Mouse (Mus musculus): Measurements from ENCODE around the gene Usp30.
A peak's percentile ranks its signal among the peaks of the same experiment; 100 is the strongest.

Gene Usp30

DNA sequence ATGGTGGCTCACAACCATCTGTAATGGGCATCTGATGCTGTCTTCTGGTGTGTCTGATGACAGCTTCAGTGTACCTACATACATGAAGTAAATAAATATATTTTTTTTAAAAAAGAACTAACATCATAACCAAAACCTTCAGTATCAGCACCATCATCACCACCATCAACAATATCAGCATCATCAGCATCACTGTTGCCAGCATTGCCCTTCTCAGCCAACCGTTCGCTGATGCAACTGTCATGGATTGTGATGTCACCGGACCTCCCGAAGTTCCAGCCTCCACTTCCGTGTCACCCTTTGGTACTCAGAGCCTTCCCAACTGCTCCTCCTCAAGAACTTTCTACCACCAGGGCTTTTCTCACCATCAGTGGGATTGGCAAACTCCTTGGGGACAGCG lies at the start of gene Usp30:
Gene Usp30 (plus strand): TSS at position 301 of the 400 bp plus-strand sequence.
- DNase-seq = no peak

DNA sequence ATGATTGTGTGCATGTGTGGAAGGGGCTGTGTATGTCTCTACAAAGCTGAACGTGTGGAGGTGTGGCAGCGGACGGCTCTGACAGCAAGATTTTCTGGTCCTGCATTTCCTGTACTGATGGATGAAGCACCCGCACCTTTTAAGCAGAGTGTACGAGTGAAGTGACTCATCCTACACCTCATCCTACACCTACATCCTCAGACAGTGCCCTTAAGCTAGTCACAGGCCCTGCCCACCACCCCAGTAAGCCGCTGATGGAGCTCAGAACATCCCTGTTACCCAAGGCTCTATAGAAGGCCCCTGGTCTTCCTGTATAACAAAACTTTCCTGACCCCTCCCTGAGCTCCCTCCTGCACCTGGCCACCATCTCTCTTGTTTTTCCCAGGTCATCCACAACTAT lies 40.9 kb upstream of the Usp30 start:
- no peak for DNase-seq

DNA sequence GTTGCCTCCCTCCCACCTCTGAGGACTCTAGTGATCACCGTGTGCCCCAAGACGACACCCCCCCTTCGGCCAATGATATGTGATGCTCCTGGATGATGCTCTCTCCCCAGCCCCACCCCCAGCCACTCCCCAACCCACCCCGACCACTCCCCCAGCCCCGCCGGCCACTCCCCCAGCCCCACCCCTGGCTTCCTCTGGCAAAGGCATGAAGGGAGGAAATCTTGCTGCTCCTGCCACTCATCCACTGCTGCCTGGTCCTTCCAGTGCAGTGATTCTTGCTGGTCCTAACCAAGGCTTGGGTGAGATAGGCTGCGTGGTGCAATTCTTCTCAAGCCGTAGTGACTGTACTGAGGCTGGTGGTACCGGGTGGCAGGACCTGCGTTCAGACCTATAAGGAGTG lies 40.4 kb upstream of the Usp30 start:
- peak; percentile 40 for DNase-seq

DNA sequence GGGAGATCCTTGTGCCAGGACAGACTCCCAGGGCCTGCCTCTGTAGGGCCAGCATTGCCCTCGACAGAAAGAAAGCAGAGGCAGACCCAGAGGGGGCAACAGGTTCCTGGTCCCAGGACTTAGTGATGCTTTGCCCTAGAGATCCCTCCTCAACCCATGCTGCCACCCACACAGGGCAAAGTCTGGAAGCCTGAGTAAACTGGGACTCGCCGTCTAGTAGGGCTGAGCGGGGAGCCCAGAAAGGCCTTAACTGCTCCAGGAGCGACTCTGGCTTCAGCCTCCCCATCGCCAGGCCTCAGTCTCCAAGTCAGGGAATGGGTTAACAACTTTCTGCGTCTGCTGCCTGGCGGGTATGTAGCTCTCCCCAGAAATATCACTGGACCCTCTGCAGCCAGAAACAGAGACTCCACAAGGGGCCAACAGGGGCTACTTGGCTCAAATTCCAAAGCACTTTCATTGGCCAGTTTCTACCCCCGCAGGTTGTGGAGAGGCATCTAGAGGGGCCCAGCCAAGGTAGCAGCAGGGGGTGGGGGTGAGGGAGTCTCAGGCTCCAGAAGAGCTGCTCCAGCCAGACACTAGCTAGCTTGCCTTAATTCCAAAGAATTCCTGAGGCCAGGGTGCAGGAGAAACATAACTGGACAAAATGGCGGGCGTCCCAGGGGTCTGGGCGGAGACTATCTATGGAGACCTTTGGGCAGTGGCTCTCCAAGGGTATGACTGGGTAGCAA lies 37.9 kb upstream of the Usp30 start:
- DNase-seq = no peak

DNA sequence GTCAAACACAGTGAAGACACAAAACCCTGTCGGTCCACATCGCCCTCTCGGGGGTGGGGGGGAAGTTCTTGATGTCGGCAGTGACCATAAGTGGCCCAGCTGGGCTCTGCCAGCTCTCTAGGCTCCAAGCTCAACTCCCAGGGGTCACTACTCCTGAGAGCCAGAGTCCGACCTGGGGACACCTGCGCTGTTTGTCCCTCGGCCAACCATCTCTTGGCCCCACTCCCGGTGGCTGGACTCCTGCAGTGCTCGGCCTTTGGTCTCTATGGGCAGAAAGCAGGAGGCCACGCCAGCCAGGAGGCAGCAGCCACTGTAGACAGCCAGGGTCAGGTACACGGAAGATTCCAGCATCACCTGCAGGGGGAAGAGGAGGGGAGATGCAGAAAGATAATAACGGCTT lies 37.1 kb upstream of the Usp30 start:
- DNase-seq = no peak

DNA sequence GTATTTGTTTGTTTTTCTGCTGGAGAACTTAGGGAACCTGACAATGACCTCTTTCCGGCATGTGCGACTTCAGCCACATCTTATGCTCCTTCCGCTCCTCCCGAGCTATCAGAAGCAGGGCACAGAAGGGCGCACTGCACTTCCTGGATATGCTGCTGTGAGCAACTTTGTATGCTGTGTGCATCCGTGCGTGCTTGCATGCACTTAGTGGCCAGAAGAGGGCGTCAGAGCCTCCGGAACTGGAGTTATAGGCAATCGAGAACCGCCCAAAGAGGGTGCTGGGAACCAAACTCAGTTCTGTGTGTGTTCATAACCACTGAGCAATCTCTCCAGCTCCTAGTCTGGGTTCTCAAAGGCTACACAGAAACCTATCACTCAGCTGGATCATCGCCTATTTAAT lies 34.6 kb upstream of the Usp30 start:
- no peak for DNase-seq

DNA sequence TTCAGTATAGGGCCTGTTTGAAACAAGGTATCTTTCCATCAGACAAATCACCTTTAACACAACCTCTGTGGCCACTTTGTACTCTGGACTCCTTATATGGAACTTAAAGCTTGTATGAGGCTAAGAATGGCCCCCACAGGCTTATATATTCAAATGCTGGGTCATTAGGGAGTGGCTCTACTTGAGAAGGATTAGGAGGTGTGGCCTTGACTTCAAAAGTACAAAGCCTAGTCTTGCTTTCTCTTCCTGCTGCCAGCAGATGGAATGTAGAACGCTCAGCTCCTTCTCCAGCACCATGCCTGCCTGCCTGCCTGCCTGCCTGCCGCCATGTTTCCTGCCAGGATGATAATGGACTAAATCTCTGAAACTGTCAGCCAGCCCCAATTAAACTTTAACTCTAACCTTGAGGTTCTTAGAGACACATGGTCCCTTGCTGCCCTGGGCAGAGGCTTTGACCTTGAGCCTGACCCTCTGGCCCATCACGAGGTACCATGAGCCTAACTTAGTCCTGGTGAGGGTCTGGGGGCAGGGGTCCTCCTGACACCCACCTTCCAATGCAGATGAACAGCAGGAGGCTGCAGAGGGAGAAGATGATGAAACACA lies 33.0 kb upstream of the Usp30 start:
- DNase-seq = no peak

DNA sequence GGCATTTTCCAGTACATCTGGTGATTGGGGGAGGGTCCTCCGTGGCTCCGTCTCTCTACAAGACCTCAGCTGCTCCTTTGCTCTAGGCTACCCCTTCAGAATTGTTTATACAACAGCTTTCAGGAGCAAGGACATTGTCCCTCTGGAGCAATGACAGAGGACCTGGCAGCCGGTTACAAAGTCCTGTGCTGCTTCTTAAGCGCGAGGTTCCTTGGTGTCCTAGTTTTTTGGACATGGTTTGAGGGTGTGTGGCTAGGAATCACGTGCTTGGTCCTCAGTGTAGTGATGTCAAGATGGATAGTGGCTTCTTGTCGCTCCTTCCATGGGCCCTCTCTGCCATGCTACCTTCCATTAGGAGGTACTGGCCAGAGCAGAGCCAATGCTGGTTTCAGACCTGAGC lies 30.9 kb upstream of the Usp30 start:
- DNase-seq = no peak

DNA sequence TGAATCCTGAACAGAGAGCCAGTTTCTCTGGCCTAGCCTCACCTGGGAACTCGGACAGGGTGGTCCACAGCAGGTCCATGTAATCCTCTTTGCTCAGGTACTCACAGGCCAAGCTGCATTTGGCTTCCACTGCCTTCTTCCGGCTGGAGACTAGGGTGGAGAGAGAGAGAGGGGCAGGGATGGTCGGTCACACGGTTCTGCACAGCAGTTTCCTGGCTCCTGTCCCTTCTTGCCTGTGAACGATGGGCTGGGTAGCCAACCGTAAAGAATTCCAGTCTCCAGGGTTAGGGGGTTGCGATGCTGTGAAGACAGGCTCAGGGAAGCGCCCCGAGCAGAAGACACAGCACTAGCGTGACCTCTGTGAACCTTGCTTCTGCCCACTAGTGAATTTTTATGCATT lies 30.1 kb upstream of the Usp30 start:
- no peak for DNase-seq

DNA sequence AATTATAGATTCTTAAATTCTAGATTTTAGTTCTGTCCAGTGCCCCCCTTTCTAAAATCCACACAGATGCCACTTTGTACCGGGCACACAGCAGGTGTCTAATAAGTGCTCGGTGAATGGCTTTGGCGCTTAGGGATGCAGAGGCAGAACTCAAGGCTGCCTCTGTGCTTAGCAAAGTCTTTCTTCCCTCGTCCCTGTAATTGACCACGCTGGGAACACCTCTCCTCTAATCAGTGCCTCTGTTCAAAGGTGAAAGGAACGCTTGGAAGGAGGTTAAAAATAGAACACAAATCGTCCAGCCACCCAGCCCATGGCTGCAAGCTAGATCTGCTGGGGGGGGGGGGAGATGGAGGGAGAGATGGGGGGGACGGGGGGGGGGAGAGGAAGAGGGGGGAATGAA lies 24.8 kb upstream of the Usp30 start:
- DNase-seq = no peak

DNA sequence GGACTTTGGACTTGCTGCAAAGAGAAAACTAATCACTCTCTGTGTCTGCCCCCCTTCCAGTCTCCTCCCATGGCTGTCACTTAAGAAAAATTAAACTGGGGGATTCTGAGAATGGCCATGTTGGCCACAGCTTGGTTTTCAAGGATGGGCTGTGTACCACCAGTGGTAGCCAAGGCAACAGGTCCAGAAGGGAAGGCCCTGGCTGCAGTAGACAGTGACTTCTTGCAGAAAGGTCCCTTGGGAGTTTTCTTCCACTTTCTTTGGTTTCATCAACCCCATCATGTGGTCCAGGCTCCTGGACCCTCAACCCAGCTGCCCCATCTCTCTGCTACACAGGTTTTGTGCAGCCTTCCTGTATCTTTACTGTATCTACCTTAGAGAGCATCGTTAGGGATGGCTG lies 24.4 kb upstream of the Usp30 start:
- no peak for DNase-seq

DNA sequence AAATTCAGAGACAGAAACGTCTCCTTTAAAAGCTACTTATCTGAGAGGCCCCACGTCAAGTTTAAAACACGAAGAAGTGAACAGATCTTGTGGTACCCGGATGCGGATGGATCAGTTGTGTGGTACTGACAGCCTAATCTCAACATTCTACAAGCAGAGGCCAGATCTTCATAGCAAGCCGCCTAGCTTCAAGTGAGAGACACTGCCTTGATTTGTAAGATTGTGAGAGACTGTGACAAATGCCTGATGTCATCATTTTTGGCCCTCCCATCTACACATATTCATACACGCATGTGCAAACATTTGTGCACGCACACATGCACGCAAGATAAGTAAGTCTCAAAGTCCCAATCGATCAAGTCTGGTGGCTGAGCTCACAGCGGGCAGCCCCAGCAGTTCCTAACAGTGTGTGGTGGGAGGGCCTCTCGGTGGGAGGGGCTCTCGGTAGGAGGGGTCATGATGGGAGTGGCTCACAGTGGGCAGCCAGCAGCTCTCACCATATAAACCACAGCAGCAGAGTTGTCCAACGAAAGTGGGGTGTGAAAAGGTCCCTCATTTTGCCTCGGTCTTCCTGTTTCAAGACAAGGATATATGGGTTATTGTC lies 23.8 kb upstream of the Usp30 start:
- DNase-seq = peak; percentile 65

DNA sequence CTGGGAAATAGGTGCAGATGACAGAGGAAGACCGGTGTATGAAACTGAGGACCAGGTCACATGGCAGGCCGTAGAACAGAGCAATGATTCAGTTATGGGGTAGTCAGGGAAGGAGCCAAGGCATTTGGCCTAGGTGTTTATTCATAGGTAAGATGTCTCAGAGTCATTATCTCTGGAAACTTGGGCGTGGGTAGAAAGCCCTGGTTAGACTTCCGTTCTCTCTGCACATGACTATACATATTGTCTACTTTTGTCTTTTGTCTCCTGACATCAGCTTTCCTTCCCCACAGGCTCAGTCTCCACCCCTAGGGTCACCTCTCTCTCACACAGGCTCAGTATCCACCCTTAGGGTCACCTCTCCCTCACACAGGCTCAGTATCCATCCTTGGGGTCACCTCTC lies 21.5 kb upstream of the Usp30 start:
- no peak for DNase-seq

DNA sequence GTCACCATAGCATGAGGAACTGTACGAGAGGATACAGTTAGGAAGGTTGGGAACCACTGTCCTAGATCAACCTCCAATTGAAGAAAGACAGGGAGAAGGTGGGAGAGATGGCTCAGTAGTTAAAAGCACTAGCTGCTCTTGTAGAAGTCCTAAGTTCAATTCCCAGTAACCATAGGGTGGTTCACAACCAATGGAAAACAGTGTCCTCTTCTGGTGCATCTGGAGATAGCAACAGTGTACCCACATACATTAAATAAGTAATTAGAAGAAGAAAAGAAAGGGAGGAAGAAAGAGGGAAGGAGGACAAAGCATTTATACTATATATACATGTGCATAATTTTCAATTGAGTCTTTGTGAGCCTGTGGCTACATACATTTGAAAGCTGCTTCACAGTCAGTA lies 20.1 kb upstream of the Usp30 start:
- no peak for DNase-seq

DNA sequence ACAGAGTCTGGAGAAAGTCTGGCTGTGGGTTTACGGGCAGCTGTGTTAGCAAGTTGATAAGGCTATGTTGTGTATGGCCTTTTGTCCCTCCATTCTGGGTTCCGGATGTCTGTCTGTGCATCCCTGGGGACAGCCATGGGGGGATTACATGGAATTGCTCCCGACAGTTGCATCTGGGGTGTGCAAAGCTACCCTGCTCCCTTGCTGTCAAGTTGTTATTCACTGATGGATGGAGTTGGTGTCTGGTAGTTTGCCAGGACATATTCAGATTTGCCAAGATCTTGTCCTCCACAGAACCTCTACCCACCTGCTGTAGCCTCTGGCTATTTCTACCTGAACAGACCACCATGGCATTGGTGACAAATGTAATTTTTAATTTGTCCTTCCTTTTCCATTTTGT lies 19.1 kb upstream of the Usp30 start:
- DNase-seq = no peak

DNA sequence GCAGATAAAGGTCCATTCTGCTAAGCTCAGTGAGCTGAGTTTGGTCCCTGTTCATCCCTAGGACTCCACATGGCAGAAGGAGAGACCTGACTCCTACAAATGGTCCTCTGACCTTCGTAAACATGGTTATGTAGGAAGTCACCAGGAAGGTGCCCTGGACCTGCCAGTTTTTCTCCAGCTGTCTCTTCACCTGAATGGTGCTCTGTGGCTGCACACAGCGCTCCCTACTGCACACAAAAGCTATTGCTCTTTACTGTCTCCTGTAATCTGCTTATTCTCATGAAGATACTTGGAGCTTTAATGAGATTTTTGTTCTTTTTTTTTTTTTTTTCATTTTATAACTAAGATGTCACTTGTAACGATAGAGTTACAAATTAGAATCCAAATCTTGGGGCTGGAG lies 18.7 kb upstream of the Usp30 start:
- DNase-seq = no peak

DNA sequence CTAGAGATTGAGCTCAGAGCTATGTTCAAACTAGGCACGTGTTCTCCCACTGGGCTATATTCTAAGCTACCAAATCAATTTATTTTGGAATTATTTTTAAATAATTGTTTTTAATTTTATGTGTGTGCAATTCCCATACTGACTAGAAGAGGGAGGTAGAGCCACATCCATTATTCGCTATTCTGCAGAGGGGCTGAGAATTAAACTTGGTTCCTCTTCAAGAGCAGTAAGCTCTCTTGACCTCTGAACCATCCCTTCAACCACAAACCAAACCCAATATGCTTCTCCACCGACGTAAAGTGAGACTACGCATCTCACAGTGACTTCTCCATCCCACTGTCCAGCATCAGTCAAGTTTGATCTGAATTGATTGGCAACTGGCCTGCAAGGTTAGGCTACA lies 18.1 kb upstream of the Usp30 start:
- DNase-seq = no peak

DNA sequence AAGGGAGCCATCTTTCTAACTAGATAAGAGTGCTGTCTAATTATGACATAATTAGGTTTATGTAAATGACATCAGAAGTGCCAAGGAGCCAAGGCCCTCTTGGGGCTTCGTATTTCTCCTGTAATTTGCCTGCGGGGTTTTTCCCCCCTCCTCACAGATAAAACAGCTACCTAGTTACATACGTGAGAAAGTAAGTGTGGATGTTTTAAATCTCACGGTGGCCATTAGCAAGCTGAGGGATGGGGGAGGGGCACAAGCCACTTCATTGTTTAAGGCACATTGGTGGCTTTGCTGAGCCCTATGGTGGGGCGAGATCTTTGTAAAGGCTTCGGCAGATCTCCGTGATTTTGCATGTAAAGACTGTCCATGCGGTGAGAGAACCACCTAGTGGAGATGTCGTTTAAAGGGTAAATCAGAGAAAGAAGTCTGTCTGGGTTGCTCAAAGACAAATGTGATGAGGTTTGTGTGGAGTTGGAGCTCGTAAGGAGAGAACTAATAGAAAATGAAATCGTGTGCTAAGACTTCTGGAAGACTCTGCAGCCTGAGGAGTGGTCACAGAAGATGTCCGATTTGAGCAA lies 16.4 kb upstream of the Usp30 start:
- DNase-seq = no peak

DNA sequence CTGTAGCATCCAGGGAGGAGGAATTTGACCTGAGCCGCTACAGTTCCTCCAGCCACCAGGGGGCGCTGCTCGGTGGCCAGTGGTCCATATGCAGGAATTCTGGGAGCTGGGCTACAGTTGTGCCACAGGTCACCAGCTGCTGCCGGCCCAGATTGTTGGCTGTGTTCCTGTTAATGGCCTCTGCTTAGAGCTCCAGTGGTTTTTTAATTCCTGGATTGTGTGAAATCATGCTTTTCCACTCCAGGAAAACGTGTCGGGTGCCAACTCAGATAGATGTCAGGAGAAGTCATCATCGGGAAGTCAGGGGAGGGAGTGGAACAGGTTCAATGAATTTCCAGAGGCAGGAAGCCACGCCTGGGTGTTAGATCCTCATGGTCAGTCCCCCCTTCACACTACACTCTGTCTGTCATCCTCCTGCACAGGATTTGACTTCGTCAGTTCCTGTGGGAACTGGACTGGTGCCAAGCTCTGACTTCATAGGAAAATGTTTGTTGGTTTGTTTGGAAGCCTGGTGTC lies 13.0 kb upstream of the Usp30 start:
- DNase-seq = peak; percentile 68

DNA sequence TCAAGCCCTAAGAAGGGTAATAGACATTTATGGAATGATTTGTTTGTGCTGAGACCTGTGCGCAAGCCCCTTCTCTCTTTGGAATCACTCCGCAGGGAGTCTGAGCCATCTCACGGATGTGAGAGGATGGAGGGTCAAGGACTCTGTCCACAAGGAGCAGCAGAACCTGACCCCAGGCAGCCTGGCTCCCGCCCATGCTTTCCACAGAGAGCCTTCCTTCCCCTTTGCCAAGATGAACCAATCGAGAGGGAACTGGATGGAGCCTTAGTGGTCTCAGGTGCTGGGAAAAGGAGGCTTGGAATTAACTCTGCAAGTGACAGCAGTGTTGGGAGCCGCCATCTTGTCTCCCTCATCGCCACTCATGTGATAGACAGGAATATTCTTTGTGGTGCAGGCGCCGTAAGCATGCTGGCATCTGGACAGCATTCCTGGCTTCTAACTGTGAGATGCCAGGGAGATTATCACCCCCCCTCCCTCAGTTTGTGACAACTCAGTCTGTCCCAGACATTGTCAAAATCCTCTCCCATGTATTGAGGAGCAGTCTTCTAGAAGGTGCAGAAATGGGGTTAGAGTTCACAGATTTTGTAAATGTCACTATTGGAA lies 8.0 kb upstream of the Usp30 start:
- no peak for DNase-seq

DNA sequence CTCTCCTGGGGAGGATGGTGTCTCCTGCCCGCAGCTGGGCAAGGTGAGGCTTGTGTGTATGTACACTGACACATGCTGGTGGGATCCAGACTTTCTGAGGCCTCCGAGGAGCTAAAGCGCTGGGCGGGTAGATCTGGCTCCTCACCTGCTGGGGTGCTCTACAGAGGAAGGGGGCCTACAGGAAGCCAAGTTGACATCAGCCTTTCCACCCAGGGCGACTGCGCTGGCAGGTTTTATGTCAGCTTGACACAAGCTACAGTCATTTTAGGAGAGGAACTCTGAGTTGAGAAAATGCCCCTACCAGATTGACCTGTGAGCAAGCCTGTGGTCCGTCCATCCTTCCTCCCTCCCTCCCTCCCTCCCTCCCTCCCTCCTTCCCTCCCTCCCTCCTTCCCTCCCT lies 3.6 kb upstream of the Usp30 start:
- DNase-seq = no peak

DNA sequence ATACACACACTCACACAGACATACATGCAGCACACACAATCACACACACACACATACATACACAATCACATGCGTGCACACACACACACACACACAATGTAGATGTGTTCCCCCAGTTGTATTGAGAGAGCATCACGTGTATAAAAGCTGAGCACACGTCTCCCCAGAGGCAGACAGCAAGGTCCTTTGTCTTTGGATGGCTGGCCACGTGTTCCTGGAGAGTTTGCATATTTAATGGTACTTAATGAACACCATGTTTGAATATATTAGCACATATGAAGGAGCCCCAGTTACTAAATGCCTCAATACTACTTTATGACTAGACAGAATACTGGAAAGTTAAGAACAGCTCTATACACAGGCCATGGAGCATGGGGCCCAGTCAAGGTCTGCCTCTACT lies 1.3 kb upstream of the Usp30 start:
- no peak for DNase-seq

DNA sequence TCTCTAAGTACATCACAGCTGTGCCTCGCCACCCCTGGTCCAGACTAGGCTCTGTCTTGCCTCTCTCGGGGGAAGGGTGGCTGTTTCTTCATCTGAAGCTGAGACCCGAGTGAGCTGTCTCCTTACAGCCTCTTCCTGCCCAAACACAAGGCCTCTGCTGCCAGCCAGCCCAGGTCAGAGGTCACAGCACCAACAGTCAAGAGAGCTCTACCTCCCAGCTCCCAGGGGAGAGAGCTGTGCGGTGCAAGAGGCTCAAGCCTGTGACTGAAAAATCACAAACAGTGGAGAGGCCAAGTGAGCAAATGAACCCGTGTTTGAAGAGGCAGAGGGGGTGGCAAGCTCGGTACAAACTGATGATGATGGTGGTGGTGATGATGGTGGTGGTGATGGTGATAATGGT lies 1.3 kb downstream of the Usp30 start:
- no peak for DNase-seq

DNA sequence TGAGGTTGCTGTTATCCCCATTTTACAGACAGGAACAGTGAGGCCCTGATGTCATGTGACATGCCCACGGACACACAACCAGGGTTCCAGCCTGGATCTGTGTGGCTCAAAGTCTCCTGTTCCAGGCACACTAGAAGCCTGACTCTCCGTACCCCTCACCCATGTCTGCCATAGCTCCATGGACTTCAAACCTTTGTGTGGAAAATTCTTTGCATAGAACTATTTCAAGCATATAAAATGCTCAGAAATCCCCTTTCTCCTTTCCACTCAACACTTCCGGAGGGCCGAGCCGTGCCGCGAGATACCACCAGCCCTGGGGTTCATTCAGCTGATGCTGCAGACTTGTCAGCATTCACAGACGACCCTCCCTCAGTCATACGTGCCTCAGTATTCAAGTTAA lies 2.3 kb downstream of the Usp30 start:
- no peak for DNase-seq

Data from liver (tissue).